Mouse (Mus musculus) ovary, adult 2 months (tissue): ENCODE data around the gene Ttc38. TPM values are rescaled to one million over a fixed set of nuclear protein-coding genes. Genes with fewer than 3 reads are reported as not detected.

Experiments used
- polyA plus RNA-seq: library from polyadenylated mRNA; depleted of rRNA; stranded (reverse); fragments of >200 nt; gene quantifications from 2 replicates; pipeline ENCODE4 v1.2.3, GENCODE M21; 2012; rRNA removed

Ttc38 gene
- 5.3 and 7.0 TPM in 2 replicates for polyA plus RNA-seq

GRCm38 (mm10) chr15:85831954-85832590, at the start of gene Ttc38:
Ttc38 (plus strand) TSS chr15:85832306.

GRCm38 (mm10) chr15:85811535-85812277, 20.4 kb upstream of the Ttc38 start, which contains the start of gene Cdpf1:
Cdpf1 (minus strand) TSS chr15:85811697.

DNA sequence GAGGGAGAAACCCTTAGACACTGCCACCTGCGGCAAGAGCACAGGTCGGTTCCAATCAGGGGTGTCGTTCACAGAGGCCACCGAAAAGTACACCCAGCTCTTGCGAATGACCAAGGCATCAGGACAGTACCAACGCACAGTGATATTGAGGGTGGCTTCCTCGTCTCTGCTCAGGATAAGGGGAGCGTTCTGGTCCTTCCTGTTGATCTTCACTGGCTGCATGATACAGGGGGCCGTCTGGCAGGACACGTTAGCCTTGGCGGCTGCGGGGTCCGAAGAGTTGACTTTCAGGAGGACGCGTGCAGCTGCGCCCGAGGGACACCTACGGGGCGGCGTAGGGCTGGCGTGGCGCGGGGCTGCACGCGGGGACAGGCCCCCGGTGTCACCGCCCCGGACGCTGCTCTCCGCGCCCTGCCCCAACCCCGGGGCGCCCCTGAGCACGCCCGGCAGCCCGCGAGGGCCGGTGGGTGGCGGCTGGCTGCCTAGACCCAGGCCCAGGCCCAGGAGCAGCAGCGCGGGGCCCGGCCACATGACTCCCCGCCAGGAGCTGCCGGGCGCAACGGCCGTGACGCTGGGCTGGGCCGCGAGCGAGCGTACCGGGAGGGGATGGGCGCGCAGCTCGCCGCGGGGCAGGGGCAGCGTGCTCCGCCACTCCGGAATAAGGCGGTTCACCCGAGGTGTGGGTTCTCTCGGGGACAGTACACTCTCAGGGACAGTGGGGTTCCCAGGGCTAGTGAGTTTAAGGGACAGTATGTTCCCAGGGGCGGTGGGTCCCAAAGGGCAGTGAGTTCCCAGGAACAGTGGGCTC, 10.7 kb upstream of the Ttc38 start, which contains the start of gene Pkdrej:
Pkdrej (minus strand) TSS at position 532 of the 808 bp plus-strand sequence.

GRCm38 (mm10) chr15:85859490-85860031, 27.5 kb downstream of the Ttc38 start, which contains the start of gene Gtse1:
Gtse1 (plus strand) TSS chr15:85859745.

GRCm38 (mm10) chr15:85878848-85879497, 46.9 kb downstream of the Ttc38 start, which contains the start of gene Trmu:
Trmu (plus strand) TSS chr15:85879312.

Other genes with a start within 250 kb of the Ttc38 start
- 23.6 and 29.2 TPM in 2 replicates for gene Wnt7b, start 249.8 kb upstream of the Ttc38 start, polyA plus RNA-seq
- gene Ppara, start 97.3 kb upstream of the Ttc38 start, polyA plus RNA-seq, result 5.0 and 7.0 TPM in 2 replicates
- 34.7 and 54.3 TPM in 2 replicates for gene Cdpf1, start 20.6 kb upstream of the Ttc38 start, polyA plus RNA-seq
- 0.31 and 0.42 TPM in 2 replicates for gene Pkdrej, start 10.6 kb upstream of the Ttc38 start, polyA plus RNA-seq
- gene Gtse1, start 27.4 kb downstream of the Ttc38 start, polyA plus RNA-seq, result 10.4 and 12.8 TPM in 2 replicates
- 40.1 and 46.8 TPM in 2 replicates for gene Trmu, start 47.0 kb downstream of the Ttc38 start, polyA plus RNA-seq
- 30.3 and 37.2 TPM in 2 replicates for gene Celsr1, start 201.5 kb downstream of the Ttc38 start, polyA plus RNA-seq
- gene Gramd4, start 225.4 kb downstream of the Ttc38 start, polyA plus RNA-seq, result 26.4 and 26.9 TPM in 2 replicates